Mouse (Mus musculus): Measurements from ENCODE around the gene Inhbc. TPM values are rescaled to one million over a fixed set of nuclear protein-coding genes. Genes with fewer than 3 reads are reported as not detected.

Gene Inhbc
- total and polyA plus RNA-seq, 3 experiments: 0.20 to 0.38 TPM; not detected in 1

- H3K4me2 ChIP-seq (ENCODE audit: insufficient read depth, low read depth, poor library complexity, severe bottlenecking): no peak overlapping the region
- TF ChIP-seq MYC (IDR thresholded peaks at IDR 0.05; ENCODE audit: low read depth, low read length): no peak
- TF ChIP-seq TBP (conservative IDR thresholded peaks at IDR 0.05; ENCODE audit: low read depth, low read length): no peak
- no peak for TF ChIP-seq GABPA (IDR thresholded peaks at IDR 0.05; ENCODE audit: insufficient replicate concordance, low read depth, low read length)
- TF ChIP-seq EP300 (IDR thresholded peaks at IDR 0.05; ENCODE audit: low read length): no peak
- TF ChIP-seq USF1 (IDR thresholded peaks at IDR 0.05; ENCODE audit: low read depth, low read length): no peak
- TF ChIP-seq RCOR1 (conservative IDR thresholded peaks at IDR 0.05; ENCODE audit: low read depth, low read length): no peak
- no peak for TF ChIP-seq JUND (conservative IDR thresholded peaks at IDR 0.05; ENCODE audit: low read depth, low read length)
- TF ChIP-seq CHD1 (IDR thresholded peaks at IDR 0.05; ENCODE audit: low read depth, low read length): no peak
- no peak for TF ChIP-seq POLR2A (IDR thresholded peaks at IDR 0.05; ENCODE audit: low read depth, low read length)
- TF ChIP-seq RAD21 (IDR thresholded peaks at IDR 0.05; ENCODE audit: low read depth, low read length): no peak
- no peak for TF ChIP-seq CTCF (conservative IDR thresholded peaks at IDR 0.05 in 1 of 2, IDR thresholded peaks at IDR 0.05 in 1 of 2; ENCODE audit: low read depth in 2 of 2, low read length in 2 of 2)
- TF ChIP-seq POLR2AphosphoS2 (IDR thresholded peaks at IDR 0.05; ENCODE audit: low read depth, low read length): no peak
- no peak for TF ChIP-seq HCFC1 (IDR thresholded peaks at IDR 0.05; ENCODE audit: low read depth, low read length)
- TF ChIP-seq BHLHE40 (IDR thresholded peaks at IDR 0.05; ENCODE audit: low read depth, low read length): no peak
- no peak for TF ChIP-seq MAFK (IDR thresholded peaks at IDR 0.05; ENCODE audit: insufficient replicate concordance, low read length)
- no peak for TF ChIP-seq MXI1 (IDR thresholded peaks at IDR 0.05; ENCODE audit: low read depth, low read length)
- TF ChIP-seq USF2 (conservative IDR thresholded peaks at IDR 0.05; ENCODE audit: low read depth, low read length): no peak
- dilution Hi-C loops (cut with MboI; ENCODE audit: extremely low pct_ligation_motif_present, extremely low pct_unique_long_range_greater_than_20kb, low sequenced_read_pairs) (no loop called here), in situ Hi-C loops (cut with MboI; ENCODE audit: low pct_ligation_motif_present, low pct_unique_long_range_greater_than_20kb, low sequenced_read_pairs) (no loop called here)
- H3K9me3 ChIP-seq (replicated peaks; ENCODE audit: low read length): peaks cover 11% of the 10 kb centered on the region
- peaks cover 19% of the 10 kb centered on the region for H3K27me3 ChIP-seq (replicated peaks)
- no peaks in the 10 kb centered on the region for H3K79me2 ChIP-seq (replicated peaks; ENCODE audit: control insufficient read depth, extremely low read depth, insufficient read depth, poor library complexity, severe bottlenecking)
- DNase-seq (ENCODE audit: extremely low read depth): no peak
- H3K27ac ChIP-seq (ENCODE audit: insufficient read depth, low read depth): no peak overlapping the region
- no peak overlapping the region for H3K4me3 ChIP-seq (replicated peaks in 1 of 3; ENCODE audit: low read depth in 2 of 3, low read length in 2 of 3, poor library complexity in 1 of 3)
- peaks cover 4 to 24% of the 10 kb centered on the region in 2 experiments for H3K4me1 ChIP-seq (ENCODE audit: control insufficient read depth in 1 of 2, insufficient read depth in 2 of 2)
- H3K36me3 ChIP-seq (replicated peaks in 1 of 2; ENCODE audit: control insufficient read depth in 1 of 2, insufficient read depth in 1 of 2, low read length in 1 of 2): peaks cover 3 to 11% of the 10 kb centered on the region in 2 experiments
- H3K9ac ChIP-seq (ENCODE audit: insufficient read depth, low read depth): no peak overlapping the region
Observed at GRCm38 (mm10) chr10:127346173-127346572, 24.1 kb downstream of the Inhbc start.

GRCm38 (mm10) chr10:127343029-127343428, 27.2 kb downstream of the Inhbc start:
- Histone ChIP-seq H3K9ac (ENCODE audit: insufficient read depth, low read depth) (no peak overlapping the region), H3K79me2 (replicated peaks; ENCODE audit: control insufficient read depth, extremely low read depth, insufficient read depth, poor library complexity, severe bottlenecking) (no peaks in the 10 kb centered on the region), H3K4me3 (replicated peaks in 1 of 3; ENCODE audit: low read depth in 2 of 3, low read length in 2 of 3, poor library complexity in 1 of 3) (no peak overlapping the region), H3K27me3 (replicated peaks) (peaks cover 40% of the 10 kb centered on the region), H3K9me3 (replicated peaks; ENCODE audit: low read length) (peaks cover 8% of the 10 kb centered on the region), H3K4me2 (ENCODE audit: insufficient read depth, low read depth, poor library complexity, severe bottlenecking) (no peak overlapping the region), H3K36me3 (replicated peaks in 1 of 2; ENCODE audit: control insufficient read depth in 1 of 2, insufficient read depth in 1 of 2, low read length in 1 of 2) (no peaks in the 10 kb centered on the region), H3K4me1 (ENCODE audit: control insufficient read depth in 1 of 2, insufficient read depth in 2 of 2) (peaks cover 0 to 31% of the 10 kb centered on the region in 2 experiments; a peak in 2 of 4 replicates), H3K27ac (ENCODE audit: insufficient read depth, low read depth) (no peak overlapping the region)
- no peak for DNase-seq (ENCODE audit: extremely low read depth)
- in situ Hi-C loops (cut with MboI; ENCODE audit: low pct_ligation_motif_present, low pct_unique_long_range_greater_than_20kb, low sequenced_read_pairs): no loop called here
- dilution Hi-C loops (cut with MboI; ENCODE audit: extremely low pct_ligation_motif_present, extremely low pct_unique_long_range_greater_than_20kb, low sequenced_read_pairs): no loop called here
- TF ChIP-seq MAFK (IDR thresholded peaks at IDR 0.05; ENCODE audit: insufficient replicate concordance, low read length) (no peak), MAZ (IDR thresholded peaks at IDR 0.05; ENCODE audit: low read depth, low read length) (no peak), CHD1 (IDR thresholded peaks at IDR 0.05; ENCODE audit: low read depth, low read length) (no peak), MYC (IDR thresholded peaks at IDR 0.05; ENCODE audit: low read depth, low read length) (no peak), PAX5 (IDR thresholded peaks at IDR 0.05; ENCODE audit: low read length) (no peak), NELFE (IDR thresholded peaks at IDR 0.05; ENCODE audit: low read depth, low read length) (no peak), SIN3A (IDR thresholded peaks at IDR 0.05; ENCODE audit: low read length) (no peak), TBP (conservative IDR thresholded peaks at IDR 0.05; ENCODE audit: low read depth, low read length) (no peak), ZNF384 (IDR thresholded peaks at IDR 0.05; ENCODE audit: low read depth, low read length) (no peak), NRF1 (IDR thresholded peaks at IDR 0.05; ENCODE audit: low read depth, low read length) (no peak), KAT2A (IDR thresholded peaks at IDR 0.05; ENCODE audit: insufficient replicate concordance, low read length) (no peak), ZMIZ1 (IDR thresholded peaks at IDR 0.05; ENCODE audit: low read depth, low read length) (no peak), E2F4 (IDR thresholded peaks at IDR 0.05; ENCODE audit: insufficient replicate concordance, low read depth, low read length) (no peak), USF2 (conservative IDR thresholded peaks at IDR 0.05; ENCODE audit: low read depth, low read length) (no peak), ZC3H11A (IDR thresholded peaks at IDR 0.05; ENCODE audit: low read depth, low read length) (no peak)
